Mouse (Mus musculus): ENCODE data around the gene Sprr2h.

Gene Sprr2h

DNA sequence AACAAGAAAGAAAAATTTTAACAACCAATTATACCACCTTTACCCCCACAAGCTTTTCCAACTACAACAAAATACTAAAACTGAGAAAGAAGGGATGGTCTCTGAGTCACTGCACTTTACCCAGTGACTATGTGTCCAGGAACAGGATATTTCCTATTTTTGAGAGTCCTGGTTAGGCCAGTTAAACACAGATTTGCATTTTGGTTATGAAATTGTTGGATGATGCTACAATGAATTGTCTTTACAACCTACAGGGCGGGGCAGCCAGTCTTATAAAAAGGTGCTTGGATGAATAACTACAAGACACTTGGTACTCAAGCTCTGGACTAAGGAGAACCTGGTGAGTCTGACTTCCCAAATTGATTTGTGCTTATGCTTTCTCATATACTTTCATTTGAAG is at the start of gene Sprr2h:
Gene Sprr2h (plus strand): TSS at position 301 of the 400 bp plus-strand sequence.
- DNase-seq (ENCODE audit: low read depth, low spot score) = no peak

- DNase-seq (ENCODE audit: low read depth, low spot score) = no peak
Observed at GRCm38 (mm10) chr3:92336278-92336677, 49.2 kb upstream of the Sprr2h start.

DNA sequence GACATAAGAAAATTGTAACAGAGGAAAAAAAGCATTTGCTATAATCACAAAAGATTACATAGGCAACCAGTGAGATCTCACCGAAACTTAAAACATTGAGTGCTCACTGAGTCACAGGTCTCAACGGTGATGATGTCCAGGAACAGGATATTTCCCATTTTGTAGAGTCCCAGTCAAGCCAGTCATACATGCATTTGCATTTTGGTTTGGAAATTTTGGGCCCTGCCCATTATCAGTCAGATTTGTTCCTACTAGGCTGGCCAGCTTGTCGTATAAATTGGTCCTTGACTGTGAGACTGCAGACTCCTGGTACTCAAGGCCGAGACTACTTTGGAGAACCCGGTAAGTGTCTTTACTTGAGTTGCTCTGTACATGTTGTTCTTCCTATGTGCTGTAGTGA is 46.6 kb upstream of the Sprr2h start, which contains the start of gene Sprr2d:
Gene Sprr2d (plus strand): TSS at position 301 of the 400 bp plus-strand sequence.
- no peak for DNase-seq (ENCODE audit: low read depth, low spot score)

- no peak for DNase-seq (ENCODE audit: low read depth, low spot score)
Observed at GRCm38 (mm10) chr3:92351843-92352242, 33.6 kb upstream of the Sprr2h start, which contains the start of gene Sprr2e. Sprr2e (plus strand) TSS chr3:92352143.

DNA sequence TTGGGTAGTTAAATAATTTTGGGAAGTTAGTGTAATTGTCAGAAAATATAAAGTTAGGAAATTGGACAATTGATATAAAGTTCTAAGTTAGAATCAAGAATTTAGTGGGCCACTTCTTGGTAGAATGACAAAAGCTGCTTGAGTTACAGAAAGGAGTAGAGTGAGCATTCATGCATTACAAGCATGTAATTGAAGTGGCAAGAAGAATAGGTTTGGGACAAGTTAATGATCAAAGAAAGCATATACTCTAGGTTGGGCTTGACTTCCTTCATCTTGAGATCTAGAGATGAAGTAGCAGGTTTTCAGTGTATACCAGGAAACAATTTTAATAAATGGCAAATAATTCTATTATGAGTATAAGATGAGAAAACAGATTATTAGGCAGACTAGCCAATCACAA is 23.9 kb upstream of the Sprr2h start:
- DNase-seq (ENCODE audit: low read depth, low spot score) = no peak

DNA sequence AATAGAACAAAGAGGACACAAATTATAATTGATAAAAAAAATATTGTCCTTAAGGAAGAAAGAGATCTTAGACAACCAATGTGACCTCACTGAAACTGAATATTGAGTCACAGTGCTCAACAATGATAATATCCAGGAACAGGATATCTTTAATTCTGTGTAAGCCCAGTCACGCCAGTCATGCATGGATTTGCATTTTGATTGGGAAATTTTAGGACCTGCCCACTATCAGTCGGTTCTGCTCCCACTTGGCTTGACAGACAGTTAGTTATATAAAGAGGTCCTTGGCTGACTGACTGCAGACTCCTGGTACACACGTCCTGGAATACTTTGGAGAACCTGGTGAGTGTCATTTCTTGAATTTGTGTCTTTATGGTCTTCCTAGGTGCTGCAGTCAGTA is 20.6 kb upstream of the Sprr2h start, which contains the start of gene Sprr2f:
Gene Sprr2f (plus strand): TSS at position 301 of the 400 bp plus-strand sequence.
- DNase-seq (ENCODE audit: low read depth, low spot score) = no peak

DNA sequence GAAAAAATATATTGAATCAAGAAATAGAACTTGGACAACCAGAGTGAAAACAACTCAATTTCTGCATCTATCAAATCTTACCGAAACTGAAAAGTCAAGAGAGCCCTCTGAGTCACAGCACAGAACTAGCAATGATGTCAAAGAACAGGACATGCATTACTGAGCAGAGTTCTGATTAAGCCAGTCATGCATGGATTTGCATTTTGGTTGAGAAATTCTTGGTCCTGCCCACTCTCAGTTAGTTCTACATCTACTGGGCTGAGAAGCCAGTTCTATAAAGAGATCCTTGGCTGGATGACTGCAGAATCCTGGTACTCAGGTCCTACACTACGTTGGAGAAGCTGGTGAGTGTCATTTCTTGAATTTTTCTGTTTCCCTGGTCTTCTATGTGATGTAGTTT is 11.9 kb upstream of the Sprr2h start:
- DNase-seq (ENCODE audit: low read depth, low spot score) = no peak

GRCm38 (mm10) chr3:92394301-92394700 is 8.8 kb downstream of the Sprr2h start:
- no peak for DNase-seq (ENCODE audit: low read depth, low spot score)

DNA sequence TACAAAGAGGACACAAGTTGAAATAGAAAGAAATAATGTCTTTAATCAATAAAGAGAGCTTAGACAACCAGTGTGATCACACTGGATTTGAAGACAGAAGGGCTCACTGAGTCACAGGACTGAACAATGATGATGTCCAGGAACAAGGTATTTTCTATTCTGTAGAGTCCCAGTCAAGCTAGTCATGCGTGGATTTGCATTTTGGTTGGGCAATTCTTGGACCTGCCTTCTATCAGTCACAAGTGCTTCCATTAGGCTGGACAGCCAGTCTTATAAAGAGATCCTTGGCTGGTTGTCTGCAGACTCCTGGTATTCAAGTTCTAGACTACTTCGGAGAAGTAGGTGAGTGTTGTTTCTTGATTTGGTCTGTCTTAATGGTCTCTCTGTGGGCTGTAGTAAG is 22.2 kb downstream of the Sprr2h start, which contains the start of gene Sprr2i:
Gene Sprr2i (plus strand): TSS at position 301 of the 400 bp plus-strand sequence.
- DNase-seq (ENCODE audit: low read depth, low spot score) = no peak

DNA sequence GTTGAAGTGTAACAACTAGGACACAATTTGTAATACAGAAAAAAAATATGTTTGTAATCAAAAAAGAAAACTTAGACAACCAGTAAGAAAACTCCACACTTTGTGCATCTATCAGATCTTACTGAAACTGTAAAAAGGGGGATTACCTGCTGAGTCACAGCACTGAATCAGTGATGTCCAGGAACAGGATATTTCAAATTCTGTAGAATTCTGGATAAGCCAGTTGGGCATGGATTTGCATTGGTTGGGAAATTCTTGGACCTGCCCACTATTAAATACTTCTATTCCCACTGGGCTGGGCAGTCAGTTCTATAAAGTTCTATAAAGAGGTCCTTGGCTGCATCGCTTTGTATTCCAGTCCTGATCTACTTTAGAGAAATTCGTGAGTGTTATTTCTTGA is 32.3 kb downstream of the Sprr2h start, which contains the start of gene Sprr2j-ps:
Gene Sprr2j-ps (plus strand): TSS at position 301 of the 400 bp plus-strand sequence.
- no peak for DNase-seq (ENCODE audit: low read depth, low spot score)

DNA sequence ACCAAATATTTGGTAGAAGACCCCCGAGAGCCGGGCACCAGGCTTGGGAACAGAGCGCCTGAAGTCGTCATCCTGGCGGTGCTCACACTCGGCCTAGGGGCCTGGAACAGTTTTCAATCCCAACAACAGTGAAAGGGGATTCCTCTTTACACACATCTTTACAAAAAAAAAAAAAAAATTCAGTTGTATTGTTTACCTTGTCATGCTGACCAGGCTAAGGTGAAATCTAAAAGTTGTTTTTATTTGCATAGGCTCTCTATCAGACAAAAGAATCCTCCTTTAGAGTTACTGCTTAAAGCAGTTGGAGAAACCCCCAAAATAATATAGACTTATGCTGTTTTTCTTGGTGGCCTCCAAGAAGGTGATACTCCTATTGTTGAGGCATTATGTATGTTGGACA is 43.8 kb downstream of the Sprr2h start, which contains the start of gene Gm9774:
Gene Gm9774 (minus strand): TSS at position 101 of the 400 bp plus-strand sequence.
- no peak for DNase-seq (ENCODE audit: low read depth, low spot score)

DNA sequence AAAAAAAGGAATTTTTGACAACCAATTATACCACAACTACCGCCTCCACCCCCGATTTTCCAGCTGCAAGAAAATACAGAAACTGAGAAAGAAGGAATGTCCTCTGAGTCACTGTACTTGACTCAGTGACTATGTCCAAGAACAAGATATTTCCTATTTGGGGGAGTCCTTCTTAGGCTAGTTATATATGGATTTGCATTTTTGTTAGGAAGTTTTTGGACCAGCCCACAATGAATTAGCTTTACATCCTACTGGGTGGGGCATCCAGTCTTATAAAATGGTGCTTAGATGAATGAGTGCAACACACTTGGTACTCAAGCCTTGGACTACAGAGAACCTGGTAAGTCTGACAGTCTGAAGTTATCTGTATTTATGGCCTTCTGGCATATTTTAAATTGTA is 46.8 kb downstream of the Sprr2h start, which contains the start of gene Sprr2k:
Gene Sprr2k (plus strand): TSS at position 301 of the 400 bp plus-strand sequence.
- DNase-seq (ENCODE audit: low read depth, low spot score) = no peak

Data from ZHBTc4 (cell line).